Mouse (Mus musculus): ENCODE results near the gene H13. TPM values are rescaled to one million over a fixed set of nuclear protein-coding genes. Genes with fewer than 3 reads are reported as not detected.

The H13 gene
- 149 and 155 TPM in 2 replicates for polyA plus RNA-seq (2015; fragmentation: Nextera tagmentation; extraction: Ambion mirVana)

GRCm38 (mm10) chr2:152669256-152669638, at the start of gene H13:
TSS of gene H13 (plus strand) at chr2:152669461.
- peak within 1 kb of the TSS; percentile 97 for H3K27ac ChIP-seq (replicated peaks)
- H3K9ac ChIP-seq, result peak within 1 kb of the TSS; percentile 99
- peaks cover 39% of the 10 kb centered on the region for H3K4me1 ChIP-seq (replicated peaks)
- no peaks in the 10 kb centered on the region for H3K27me3 ChIP-seq
- no peaks in the 10 kb centered on the region for H3K9me3 ChIP-seq
- H3K4me3 ChIP-seq, result peak within 1 kb of the TSS; percentile 100
- H3K36me3 ChIP-seq, result peaks cover 22% of the 10 kb centered on the region
- under 1% methylated on average over 35 of the region's 35 CpGs for WGBS
- ATAC-seq (ENCODE audit: low read depth), result peak; percentile 78
- H3K4me2 ChIP-seq, result peak within 1 kb of the TSS; percentile 95

GRCm38 (mm10) chr2:152620367-152621134, 48.7 kb upstream of the H13 start:
- H3K9ac ChIP-seq, result no peak overlapping the region
- H3K9me3 ChIP-seq, result no peaks in the 10 kb centered on the region
- H3K4me1 ChIP-seq (replicated peaks), result peaks cover 5% of the 10 kb centered on the region
- peaks cover 16% of the 10 kb centered on the region for H3K27me3 ChIP-seq
- no peak overlapping the region for H3K4me3 ChIP-seq
- whole genome bisulfite sequencing, result 79% methylated on average over 9 of the region's 9 CpGs
- H3K36me3 ChIP-seq, result no peaks in the 10 kb centered on the region
- H3K4me2 ChIP-seq, result no peak overlapping the region
- no peak for ATAC-seq (ENCODE audit: low read depth)
- H3K27ac ChIP-seq (replicated peaks), result no peak overlapping the region

- 76% methylated on average over 13 of the region's 13 CpGs for WGBS
- ATAC-seq (ENCODE audit: low read depth), result no peak
- Histone ChIP-seq H3K27me3 (peaks cover 32% of the 10 kb centered on the region), H3K36me3 (no peaks in the 10 kb centered on the region), H3K4me1 (replicated peaks) (peaks cover 13% of the 10 kb centered on the region), H3K4me3 (no peak overlapping the region), H3K27ac (replicated peaks) (no peak overlapping the region), H3K4me2 (no peak overlapping the region), H3K9me3 (no peaks in the 10 kb centered on the region), H3K9ac (no peak overlapping the region)
These were observed 47.1 kb upstream of the H13 start for GRCm38 (mm10) chr2:152622151-152622550.

- H3K9ac ChIP-seq, result no peak within 1 kb of the TSS
- H3K27me3 ChIP-seq, result peaks cover 40% of the 10 kb centered on the region
- no peak within 1 kb of the TSS for H3K4me2 ChIP-seq
- H3K36me3 ChIP-seq, result no peaks in the 10 kb centered on the region
- H3K4me3 ChIP-seq, result no peak within 1 kb of the TSS
- ATAC-seq (ENCODE audit: low read depth), result no peak
- H3K9me3 ChIP-seq, result no peaks in the 10 kb centered on the region
- WGBS, result 84% methylated on average over 7 of the region's 7 CpGs
- H3K27ac ChIP-seq (replicated peaks), result no peak within 1 kb of the TSS
- H3K4me1 ChIP-seq (replicated peaks), result peaks cover 17% of the 10 kb centered on the region
These were observed 46.3 kb upstream of the H13 start, which contains the start of gene Defb25 for GRCm38 (mm10) chr2:152622953-152623352. TSS of gene Defb25 (minus strand) at chr2:152623053.

- no peak for ATAC-seq (ENCODE audit: low read depth)
These were observed 44.7 kb upstream of the H13 start for GRCm38 (mm10) chr2:152624566-152624965.

GRCm38 (mm10) chr2:152625256-152625655, 44.0 kb upstream of the H13 start:
- H3K4me2 ChIP-seq, result no peak overlapping the region
- H3K36me3 ChIP-seq, result no peaks in the 10 kb centered on the region
- peaks cover 17% of the 10 kb centered on the region for H3K4me1 ChIP-seq (replicated peaks)
- 6% methylated on average over 1 of the region's 1 CpGs for WGBS
- no peak overlapping the region for H3K9ac ChIP-seq
- H3K4me3 ChIP-seq, result no peak overlapping the region
- H3K9me3 ChIP-seq, result no peaks in the 10 kb centered on the region
- peaks cover 61% of the 10 kb centered on the region for H3K27me3 ChIP-seq
- H3K27ac ChIP-seq (replicated peaks), result no peak overlapping the region
- no peak for ATAC-seq (ENCODE audit: low read depth)

More at GRCm38 (mm10) chr2:152624566-152624965, 44.7 kb upstream of the H13 start:
- WGBS, result 92% methylated on average over 2 of the region's 2 CpGs
- Histone ChIP-seq H3K4me3 (no peak overlapping the region), H3K36me3 (no peaks in the 10 kb centered on the region), H3K27ac (replicated peaks) (no peak overlapping the region), H3K27me3 (peaks cover 56% of the 10 kb centered on the region), H3K9me3 (no peaks in the 10 kb centered on the region), H3K4me2 (no peak overlapping the region), H3K4me1 (replicated peaks) (peaks cover 17% of the 10 kb centered on the region), H3K9ac (no peak overlapping the region)

GRCm38 (mm10) chr2:152626774-152627591, 42.3 kb upstream of the H13 start, which contains the start of gene Rem1:
TSS of gene Rem1 (plus strand) at chr2:152626951.
- H3K9me3 ChIP-seq, result no peaks in the 10 kb centered on the region
- no peak within 1 kb of the TSS for H3K27ac ChIP-seq (replicated peaks)
- peaks cover 61% of the 10 kb centered on the region for H3K27me3 ChIP-seq
- H3K4me2 ChIP-seq, result peak within 1 kb of the TSS; percentile 56
- peaks cover 17% of the 10 kb centered on the region for H3K4me1 ChIP-seq (replicated peaks)
- 3% methylated on average over 57 of the region's 59 CpGs for WGBS
- H3K4me3 ChIP-seq, result peak within 1 kb of the TSS; percentile 31
- no peaks in the 10 kb centered on the region for H3K36me3 ChIP-seq
- peak; percentile 46; the same call in 1 of the 2 replicates for ATAC-seq (ENCODE audit: low read depth)
- H3K9ac ChIP-seq, result peak within 1 kb of the TSS; percentile 50; the same call in 1 of the 2 replicates

- peaks cover 61% of the 10 kb centered on the region for H3K27me3 ChIP-seq
- H3K9ac ChIP-seq, result no peak overlapping the region
- no peak for ATAC-seq (ENCODE audit: low read depth)
- H3K36me3 ChIP-seq, result no peaks in the 10 kb centered on the region
- H3K4me1 ChIP-seq (replicated peaks), result peaks cover 17% of the 10 kb centered on the region
- 47% methylated on average over 17 of the region's 17 CpGs for WGBS
- H3K4me2 ChIP-seq, result no peak overlapping the region
- no peaks in the 10 kb centered on the region for H3K9me3 ChIP-seq
- H3K27ac ChIP-seq (replicated peaks), result no peak overlapping the region
- H3K4me3 ChIP-seq, result no peak overlapping the region
These were observed 41.2 kb upstream of the H13 start for GRCm38 (mm10) chr2:152628066-152628465.

- Histone ChIP-seq H3K4me3 (no peak overlapping the region), H3K4me1 (replicated peaks) (peaks cover 17% of the 10 kb centered on the region), H3K9me3 (no peaks in the 10 kb centered on the region), H3K36me3 (no peaks in the 10 kb centered on the region), H3K27ac (replicated peaks) (no peak overlapping the region), H3K27me3 (peaks cover 58% of the 10 kb centered on the region), H3K9ac (no peak overlapping the region), H3K4me2 (no peak overlapping the region)
- WGBS, result 81% methylated on average over 3 of the region's 3 CpGs
- no peak for ATAC-seq (ENCODE audit: low read depth)
These were observed 40.0 kb upstream of the H13 start for GRCm38 (mm10) chr2:152629239-152629638.

- WGBS, result 86% methylated on average over 6 of the region's 6 CpGs
- Histone ChIP-seq H3K4me2 (no peak overlapping the region), H3K9ac (no peak overlapping the region), H3K4me1 (replicated peaks) (peaks cover 17% of the 10 kb centered on the region), H3K27ac (replicated peaks) (no peak overlapping the region), H3K9me3 (no peaks in the 10 kb centered on the region), H3K4me3 (no peak overlapping the region), H3K36me3 (no peaks in the 10 kb centered on the region), H3K27me3 (peaks cover 52% of the 10 kb centered on the region)
- ATAC-seq (ENCODE audit: low read depth), result no peak
These were observed 39.4 kb upstream of the H13 start for GRCm38 (mm10) chr2:152629904-152630303.

GRCm38 (mm10) chr2:152633334-152633733, 35.9 kb upstream of the H13 start:
- 36% methylated on average over 17 of the region's 17 CpGs for WGBS
- H3K27ac ChIP-seq (replicated peaks), result no peak overlapping the region
- no peaks in the 10 kb centered on the region for H3K4me1 ChIP-seq (replicated peaks)
- no peaks in the 10 kb centered on the region for H3K36me3 ChIP-seq
- peak overlapping the region; percentile 13 for H3K4me2 ChIP-seq
- no peak overlapping the region for H3K4me3 ChIP-seq
- H3K9me3 ChIP-seq, result no peaks in the 10 kb centered on the region
- ATAC-seq (ENCODE audit: low read depth), result no peak
- H3K9ac ChIP-seq, result no peak overlapping the region
- peaks cover 17% of the 10 kb centered on the region for H3K27me3 ChIP-seq

- Histone ChIP-seq H3K4me2 (no peak overlapping the region), H3K4me3 (no peak overlapping the region), H3K9ac (no peak overlapping the region), H3K27me3 (peaks cover 8% of the 10 kb centered on the region; the same call in 1 of the 2 replicates), H3K27ac (replicated peaks) (no peak overlapping the region), H3K9me3 (no peaks in the 10 kb centered on the region), H3K36me3 (no peaks in the 10 kb centered on the region), H3K4me1 (replicated peaks) (peaks cover 5% of the 10 kb centered on the region)
- ATAC-seq (ENCODE audit: low read depth), result no peak
- 82% methylated on average over 29 of the region's 29 CpGs for WGBS
These were observed 35.0 kb upstream of the H13 start for GRCm38 (mm10) chr2:152634311-152634710.

Data from neural tube, embryonic 13.5 days (tissue).